Mouse (Mus musculus) midbrain, embryonic 11.5 days (tissue): ENCODE data around the gene Tcte2. TPM values are rescaled to one million over a fixed set of nuclear protein-coding genes. Genes with fewer than 3 reads are reported as not detected.

Source experiments
- ATAC-seq: fragments of 200-750 bp; cut with Nextera tagmentation; 2 replicates; pipeline ENCODE4 v1.8.0; 2017; ENCODE audit warnings: moderate TSS enrichment, moderate library complexity; ENCODE audit not compliant: low FRiP score
- DNase-seq: peaks from one replicate; pipeline ENCODE4 v3.0.0; 2015; ENCODE audit warnings: low spot score; ENCODE audit errors: missing footprints
- H3K27ac ChIP-seq: fragments of 300-500 bp; sonication (generic); 2 replicates; pipeline ENCODE4 v1.5.1; 2014; ENCODE audit warnings: low read depth, low read length
- H3K27me3 ChIP-seq: fragments of 300-500 bp; sonication (generic); 2 replicates; pipeline ENCODE4 v1.6.1; 2014; ENCODE audit warnings: mild to moderate bottlenecking, low read length, moderate library complexity, mixed read lengths; ENCODE audit not compliant: control insufficient read depth, insufficient read depth
- H3K36me3 ChIP-seq: fragments of 300-500 bp; sonication (generic); 2 replicates; pipeline ENCODE4 v1.6.1; 2014; ENCODE audit warnings: mild to moderate bottlenecking, low read length, moderate library complexity, mixed read lengths; ENCODE audit not compliant: control insufficient read depth, insufficient read depth
- H3K4me1 ChIP-seq: fragments of 300-500 bp; sonication (generic); 2 replicates; pipeline ENCODE4 v1.6.1; 2014; ENCODE audit warnings: low read length; ENCODE audit not compliant: control insufficient read depth, insufficient read depth
- H3K4me2 ChIP-seq: fragments of 300-500 bp; sonication (generic); 2 replicates; pipeline ENCODE4 v1.6.1; 2014; ENCODE audit warnings: mild to moderate bottlenecking, moderate library complexity
- H3K4me3 ChIP-seq: fragments of 300-500 bp; sonication (generic); 2 replicates; pipeline ENCODE4 v1.5.1; 2014; ENCODE audit warnings: low read depth, low read length
- H3K9ac ChIP-seq: fragments of 300-500 bp; sonication (generic); 2 replicates; pipeline ENCODE4 v1.6.1; 2014; ENCODE audit warnings: low read length
- H3K9me3 ChIP-seq: fragments of 300-500 bp; sonication (generic); 2 replicates; pipeline ENCODE4 v1.6.1; 2016; ENCODE audit warnings: low read length; ENCODE audit not compliant: control insufficient read depth
- WGBS: fragments of 180-500 bp; shearing (Covaris S2); extraction: QIAGEN DNeasy Blood & Tissue Kit; methylation state at CpG from one replicate; pipeline ENCODE4 v1.1.7; 2014; 5-methylcytosine and 5-hydroxymethylcytosine counted together
- polyA plus RNA-seq: library from polyadenylated mRNA; unstranded; fragments of >200 nt; fragmentation: Nextera tagmentation; extraction: Ambion mirVana; gene quantifications from 2 replicates; pipeline ENCODE4 v1.2.1, GENCODE M21; 2014

The Tcte2 gene
- polyA plus RNA-seq, 1 experiment from 2014 or later = 5.8 TPM

- no peak overlapping the region for H3K9ac ChIP-seq
- H3K27me3 ChIP-seq = no peaks in the 10 kb centered on the region
- DNase-seq (no peak), ATAC-seq (no peak)
- peaks cover 9% of the 10 kb centered on the region for H3K4me1 ChIP-seq
- no peak overlapping the region for H3K4me2 ChIP-seq
- H3K4me3 ChIP-seq = no peak overlapping the region
- no peaks in the 10 kb centered on the region for H3K9me3 ChIP-seq
- no peak overlapping the region for H3K27ac ChIP-seq
- WGBS = 68% methylated on average over 9 of the region's 9 CpGs
- H3K36me3 ChIP-seq = no peaks in the 10 kb centered on the region
These were observed 57.9 kb downstream of the Tcte2 start for GRCm38 (mm10) chr17:13703611-13704320.

DNA sequence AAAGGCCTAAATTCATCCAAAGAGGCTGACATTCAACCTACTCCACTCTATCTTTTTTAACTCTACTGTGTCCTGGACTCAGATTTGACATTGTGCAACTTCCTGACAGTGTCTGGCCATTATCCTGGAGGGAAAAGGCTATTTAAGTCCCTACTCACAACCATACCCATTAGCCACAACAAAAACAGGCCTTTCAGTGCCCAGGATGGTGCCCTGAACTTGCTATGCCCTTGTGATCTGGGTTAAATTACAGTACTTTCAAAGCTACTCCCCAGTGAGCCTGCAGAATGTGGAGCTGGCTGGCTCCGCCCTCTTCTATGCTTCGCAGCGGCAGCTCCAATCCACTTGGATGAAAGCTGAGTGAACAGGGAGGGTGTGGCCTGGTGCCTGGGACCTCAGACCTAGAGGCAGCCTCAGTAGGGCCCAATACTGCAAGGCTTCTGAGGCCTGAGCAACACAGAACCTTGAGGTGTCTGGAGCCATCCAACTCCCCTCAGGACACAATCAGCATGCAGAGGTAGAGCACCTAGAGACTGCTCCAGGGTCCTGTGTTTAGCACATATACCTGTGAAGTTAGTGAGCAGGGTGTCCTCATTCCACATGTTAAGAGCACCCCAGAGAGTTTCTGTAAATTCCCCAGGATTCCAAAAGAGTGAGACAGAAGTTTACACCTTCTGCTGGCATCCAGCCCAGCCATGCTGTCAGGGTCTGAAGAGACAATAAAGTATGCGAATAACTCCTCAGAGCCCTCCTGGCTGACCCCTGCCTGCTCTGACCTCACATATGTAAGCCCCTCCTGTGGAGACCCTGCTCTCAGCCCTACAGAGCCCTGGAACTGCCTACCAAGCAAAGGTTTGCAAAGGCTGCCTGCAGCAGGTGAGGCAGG is 61.3 kb downstream of the Tcte2 start:
- DNase-seq (peak; percentile 89), ATAC-seq (peak; percentile 66)
- H3K9ac ChIP-seq = peak overlapping the region; percentile 7; the same call in 1 of the 2 replicates
- no peak overlapping the region; the same call in 1 of the 2 replicates for H3K27ac ChIP-seq
- H3K27me3 ChIP-seq = no peaks in the 10 kb centered on the region
- H3K36me3 ChIP-seq = no peaks in the 10 kb centered on the region
- 23% methylated on average over 4 of the region's 4 CpGs for WGBS
- peaks cover 9% of the 10 kb centered on the region for H3K4me1 ChIP-seq
- no peaks in the 10 kb centered on the region for H3K9me3 ChIP-seq
- no peak overlapping the region for H3K4me2 ChIP-seq
- H3K4me3 ChIP-seq = no peak overlapping the region

- H3K4me3 ChIP-seq = no peak overlapping the region
- no peak overlapping the region for H3K9ac ChIP-seq
- DNase-seq = no peak
- H3K9me3 ChIP-seq = no peaks in the 10 kb centered on the region
- no peaks in the 10 kb centered on the region for H3K36me3 ChIP-seq
- peaks cover 9% of the 10 kb centered on the region for H3K4me1 ChIP-seq
- peak; percentile 18; the same call in 1 of the 2 replicates for ATAC-seq
- 78% methylated on average over 7 of the region's 7 CpGs for WGBS
- no peaks in the 10 kb centered on the region for H3K27me3 ChIP-seq
- no peak overlapping the region; the same call in 1 of the 2 replicates for H3K27ac ChIP-seq
- H3K4me2 ChIP-seq = no peak overlapping the region
These were observed 61.9 kb downstream of the Tcte2 start for GRCm38 (mm10) chr17:13699716-13700115.

DNA sequence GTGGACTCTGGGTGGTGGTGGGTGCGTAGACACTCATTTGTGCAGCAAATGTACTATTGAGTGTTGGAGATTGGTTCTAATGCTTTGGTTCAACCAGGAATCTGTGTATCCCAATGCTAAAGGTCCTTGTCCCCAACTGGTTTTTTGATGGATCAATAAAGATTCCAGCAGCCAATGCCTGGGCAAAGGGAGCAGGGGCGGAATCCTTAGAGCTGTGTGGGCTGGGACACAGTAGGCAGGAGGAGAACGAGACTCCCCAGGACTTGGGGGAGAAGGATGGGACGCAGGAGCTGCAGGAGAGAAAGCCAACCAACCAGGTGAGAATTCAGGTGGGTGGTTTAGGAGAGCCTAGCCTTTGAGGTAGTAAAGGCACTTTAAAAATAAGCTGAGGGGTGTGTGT is 63.4 kb downstream of the Tcte2 start:
- Histone ChIP-seq H3K27ac (no peak overlapping the region), H3K4me2 (no peak overlapping the region), H3K4me3 (no peak overlapping the region), H3K36me3 (no peaks in the 10 kb centered on the region), H3K4me1 (peaks cover 9% of the 10 kb centered on the region), H3K9me3 (no peaks in the 10 kb centered on the region), H3K27me3 (no peaks in the 10 kb centered on the region), H3K9ac (no peak overlapping the region)
- ATAC-seq (no peak), DNase-seq (no peak)
- WGBS = 84% methylated on average over 4 of the region's 4 CpGs

DNA sequence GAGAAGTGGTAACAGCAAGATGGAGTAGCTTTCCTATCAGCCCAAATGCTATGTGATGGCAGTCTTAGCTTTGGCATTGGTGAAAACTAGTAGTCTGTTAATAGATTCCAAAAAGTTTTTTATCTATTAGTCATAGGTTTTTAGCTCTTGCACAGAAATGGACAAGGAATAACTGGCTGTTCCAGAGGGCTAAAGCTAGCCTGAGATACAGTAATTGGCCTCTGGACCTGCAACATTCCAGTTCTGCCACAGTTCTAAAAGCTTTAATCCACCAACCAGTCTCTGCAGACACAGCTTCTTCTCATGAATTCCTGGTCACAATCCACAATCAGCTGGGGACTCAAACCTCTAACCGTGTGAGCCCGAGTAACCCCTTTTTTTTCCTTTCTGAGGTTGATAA is 64.0 kb downstream of the Tcte2 start:
- no peak overlapping the region for H3K4me2 ChIP-seq
- no peaks in the 10 kb centered on the region for H3K9me3 ChIP-seq
- H3K36me3 ChIP-seq = no peaks in the 10 kb centered on the region
- DNase-seq (no peak), ATAC-seq (no peak)
- H3K27ac ChIP-seq = no peak overlapping the region
- no peak overlapping the region for H3K9ac ChIP-seq
- no peaks in the 10 kb centered on the region for H3K27me3 ChIP-seq
- WGBS = 88% methylated on average over 2 of the region's 2 CpGs
- peaks cover 9% of the 10 kb centered on the region for H3K4me1 ChIP-seq
- H3K4me3 ChIP-seq = no peak overlapping the region

DNA sequence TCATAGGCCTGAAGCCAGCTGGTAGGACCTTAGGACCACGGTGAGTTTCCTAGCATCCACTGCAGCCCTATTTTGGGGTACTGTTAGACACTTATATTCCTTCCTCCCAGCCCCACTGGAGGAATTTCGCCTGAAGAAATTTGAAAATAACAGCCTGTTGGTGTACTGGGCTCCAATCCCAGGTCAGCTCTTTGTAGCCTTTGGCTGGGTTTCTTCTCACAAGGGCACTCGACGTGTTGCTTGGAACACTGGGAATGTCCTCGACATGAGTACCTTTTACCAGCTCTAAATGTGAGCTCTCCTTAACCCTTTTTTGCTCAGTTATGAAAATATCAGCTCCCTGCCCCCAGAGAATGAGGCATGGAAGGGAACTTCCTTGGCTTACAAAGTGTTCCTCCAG is 65.7 kb downstream of the Tcte2 start:
- 89% methylated on average over 5 of the region's 5 CpGs for WGBS
- no peak overlapping the region for H3K4me3 ChIP-seq

DNA sequence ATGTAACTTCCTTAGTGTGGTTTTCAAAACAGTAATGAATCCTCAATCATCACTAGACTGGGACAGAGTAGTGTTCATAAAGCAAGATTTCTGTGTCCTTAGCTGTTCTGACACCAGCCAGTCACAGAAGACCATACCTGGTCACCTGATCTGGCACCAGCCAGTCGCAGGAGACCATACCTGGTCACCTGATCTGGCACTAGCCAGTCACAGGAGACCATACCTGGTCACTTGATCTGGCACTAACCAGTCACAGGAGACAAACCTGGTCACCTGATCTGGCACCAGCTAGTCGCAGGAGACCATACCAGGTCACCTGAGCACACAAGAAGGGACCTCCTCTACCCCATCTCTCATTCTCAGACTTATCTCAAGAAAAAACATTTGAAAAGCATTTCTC is 66.4 kb downstream of the Tcte2 start:
- Histone ChIP-seq H3K27ac (no peak overlapping the region), H3K9me3 (no peaks in the 10 kb centered on the region), H3K4me3 (no peak overlapping the region), H3K4me2 (no peak overlapping the region), H3K4me1 (peaks cover 3% of the 10 kb centered on the region), H3K27me3 (no peaks in the 10 kb centered on the region), H3K36me3 (no peaks in the 10 kb centered on the region), H3K9ac (no peak overlapping the region)
- ATAC-seq = no peak
- no peak for DNase-seq
- WGBS = 88% methylated on average over 2 of the region's 2 CpGs

More for the DNA sequence above, 65.7 kb downstream of the Tcte2 start:
- DNase-seq = no peak
- Histone ChIP-seq H3K27me3 (no peaks in the 10 kb centered on the region), H3K27ac (no peak overlapping the region), H3K36me3 (no peaks in the 10 kb centered on the region), H3K4me2 (no peak overlapping the region), H3K9me3 (no peaks in the 10 kb centered on the region), H3K9ac (no peak overlapping the region), H3K4me1 (peaks cover 9% of the 10 kb centered on the region)
- no peak for ATAC-seq

- no peak overlapping the region for H3K27ac ChIP-seq
- no peak for DNase-seq
- H3K9me3 ChIP-seq = no peaks in the 10 kb centered on the region
- no peak overlapping the region for H3K4me2 ChIP-seq
- ATAC-seq = no peak
- no peaks in the 10 kb centered on the region for H3K27me3 ChIP-seq
- WGBS = 91% methylated on average over 1 of the region's 1 CpGs
- no peaks in the 10 kb centered on the region for H3K4me1 ChIP-seq
- no peak overlapping the region for H3K9ac ChIP-seq
- H3K4me3 ChIP-seq = no peak overlapping the region
- no peaks in the 10 kb centered on the region for H3K36me3 ChIP-seq
These were observed 67.4 kb downstream of the Tcte2 start for GRCm38 (mm10) chr17:13694181-13694580.

DNA sequence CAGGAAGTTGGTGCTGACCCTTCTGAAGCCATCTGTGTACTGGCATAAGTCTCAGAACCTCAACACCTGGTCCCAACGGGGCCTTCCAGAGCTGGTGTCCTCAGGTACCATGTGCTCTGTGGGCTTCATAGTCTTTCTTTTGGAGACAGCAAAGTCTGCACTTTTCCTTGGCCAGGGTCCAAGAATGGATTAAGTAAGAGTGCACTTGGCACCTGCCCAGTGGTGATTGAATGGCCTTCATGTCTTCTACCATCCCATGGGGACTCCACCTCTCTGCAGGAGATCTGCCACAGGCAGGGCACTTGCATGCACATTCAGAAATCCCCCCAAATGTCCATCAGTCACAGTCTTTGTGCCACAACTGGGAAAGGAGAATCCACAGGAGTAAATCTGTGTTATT is 74.0 kb downstream of the Tcte2 start:
- H3K4me2 ChIP-seq = no peak overlapping the region
- ATAC-seq (no peak), DNase-seq (no peak)
- no peak overlapping the region for H3K4me3 ChIP-seq
- H3K4me1 ChIP-seq = peaks cover 2% of the 10 kb centered on the region; the same call in 1 of the 2 replicates
- no peaks in the 10 kb centered on the region for H3K27me3 ChIP-seq
- WGBS = 100% methylated on average over 1 of the region's 1 CpGs
- no peak overlapping the region for H3K9ac ChIP-seq
- H3K27ac ChIP-seq = no peak overlapping the region
- no peaks in the 10 kb centered on the region for H3K9me3 ChIP-seq
- no peaks in the 10 kb centered on the region for H3K36me3 ChIP-seq
